Mouse (Mus musculus): ENCODE measurements around the gene Pxdc1. TPM values are rescaled to one million over a fixed set of nuclear protein-coding genes. Genes with fewer than 3 reads are reported as not detected.

Gene Pxdc1
- polyA plus RNA-seq, 1 experiment from 2014 or later: 9.2 TPM

DNA sequence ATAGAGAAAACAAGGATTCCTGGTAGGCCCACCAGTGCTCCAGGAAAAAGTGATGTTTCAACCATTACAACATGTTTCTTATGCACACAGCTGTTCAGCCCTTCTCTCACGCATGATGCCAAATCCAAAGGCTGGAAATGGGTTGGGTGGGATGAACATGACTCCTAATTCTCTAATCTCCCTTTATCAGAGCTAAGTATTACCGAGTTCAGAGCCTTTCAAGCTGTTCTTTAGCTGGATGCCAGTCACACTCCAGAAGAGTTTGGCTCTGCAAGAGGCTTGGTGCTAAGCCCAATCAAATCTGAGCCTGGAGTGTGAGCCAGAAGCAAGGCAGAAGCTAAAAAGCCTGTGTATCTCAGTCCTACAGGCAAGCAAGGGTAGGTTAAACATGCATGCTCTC, 40.9 kb downstream of the Pxdc1 start:
- Histone ChIP-seq H3K4me2 (ENCODE audit: low read length) (no peak overlapping the region), H3K4me1 (ENCODE audit: control insufficient read depth, insufficient read depth, low read length) (0 out of 2 replicates have a peak, but pooled peaks cover under 1% of the 10 kb centered on the region), H3K27ac (ENCODE audit: low read length) (no peak overlapping the region), H3K36me3 (ENCODE audit: control insufficient read depth, insufficient read depth, low read length) (no peaks in the 10 kb centered on the region), H3K27me3 (ENCODE audit: control insufficient read depth, insufficient read depth, low read depth, low read length) (no peaks in the 10 kb centered on the region), H3K4me3 (ENCODE audit: low read depth, low read length) (no peak overlapping the region), H3K9me3 (replicated peaks; ENCODE audit: control insufficient read depth, low read length, poor library complexity, severe bottlenecking) (no peaks in the 10 kb centered on the region), H3K9ac (ENCODE audit: low read depth, low read length) (no peak overlapping the region)
- WGBS: 64% methylated on average over 2 of the region's 2 CpGs
- ATAC-seq: no peak

DNA sequence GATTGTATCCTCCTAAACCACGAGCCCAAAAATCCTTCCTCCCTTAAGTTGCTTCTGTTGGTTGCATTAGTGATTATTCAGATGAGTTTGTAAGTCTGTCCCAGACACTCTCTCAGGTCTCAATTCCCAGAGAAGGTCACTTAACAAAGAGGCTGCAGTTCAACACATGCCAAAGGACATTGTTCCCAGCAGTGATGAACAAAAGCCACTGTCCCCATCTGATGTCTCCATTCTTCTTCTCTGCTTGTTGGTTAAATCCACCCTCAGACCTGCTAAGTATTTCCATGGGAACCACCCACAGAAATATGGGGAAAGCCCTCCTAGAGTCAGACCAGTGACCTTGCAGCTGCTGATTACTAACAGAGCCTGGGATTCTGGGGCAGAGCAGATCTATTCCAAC, 43.6 kb downstream of the Pxdc1 start:
- Histone ChIP-seq H3K4me2 (ENCODE audit: low read length) (no peak overlapping the region), H3K9me3 (replicated peaks; ENCODE audit: control insufficient read depth, low read length, poor library complexity, severe bottlenecking) (no peaks in the 10 kb centered on the region), H3K27ac (ENCODE audit: low read length) (no peak overlapping the region), H3K4me3 (ENCODE audit: low read depth, low read length) (no peak overlapping the region), H3K9ac (ENCODE audit: low read depth, low read length) (no peak overlapping the region), H3K4me1 (ENCODE audit: control insufficient read depth, insufficient read depth, low read length) (peaks cover 7% of the 10 kb centered on the region), H3K36me3 (ENCODE audit: control insufficient read depth, insufficient read depth, low read length) (no peaks in the 10 kb centered on the region), H3K27me3 (ENCODE audit: control insufficient read depth, insufficient read depth, low read depth, low read length) (no peaks in the 10 kb centered on the region)
- WGBS: 10% methylated on average over 1 of the region's 1 CpGs
- ATAC-seq: no peak

GRCm38 (mm10) chr13:34607079-34607478, 46.2 kb downstream of the Pxdc1 start:
- Histone ChIP-seq H3K4me3 (ENCODE audit: low read depth, low read length) (no peak overlapping the region), H3K27ac (ENCODE audit: low read length) (no peak overlapping the region), H3K36me3 (ENCODE audit: control insufficient read depth, insufficient read depth, low read length) (no peaks in the 10 kb centered on the region), H3K9ac (ENCODE audit: low read depth, low read length) (no peak overlapping the region), H3K27me3 (ENCODE audit: control insufficient read depth, insufficient read depth, low read depth, low read length) (no peaks in the 10 kb centered on the region), H3K9me3 (replicated peaks; ENCODE audit: control insufficient read depth, low read length, poor library complexity, severe bottlenecking) (no peaks in the 10 kb centered on the region), H3K4me1 (ENCODE audit: control insufficient read depth, insufficient read depth, low read length) (peaks cover 7% of the 10 kb centered on the region), H3K4me2 (ENCODE audit: low read length) (no peak overlapping the region)
- WGBS: 46% methylated on average over 2 of the region's 2 CpGs
- no peak for ATAC-seq

DNA sequence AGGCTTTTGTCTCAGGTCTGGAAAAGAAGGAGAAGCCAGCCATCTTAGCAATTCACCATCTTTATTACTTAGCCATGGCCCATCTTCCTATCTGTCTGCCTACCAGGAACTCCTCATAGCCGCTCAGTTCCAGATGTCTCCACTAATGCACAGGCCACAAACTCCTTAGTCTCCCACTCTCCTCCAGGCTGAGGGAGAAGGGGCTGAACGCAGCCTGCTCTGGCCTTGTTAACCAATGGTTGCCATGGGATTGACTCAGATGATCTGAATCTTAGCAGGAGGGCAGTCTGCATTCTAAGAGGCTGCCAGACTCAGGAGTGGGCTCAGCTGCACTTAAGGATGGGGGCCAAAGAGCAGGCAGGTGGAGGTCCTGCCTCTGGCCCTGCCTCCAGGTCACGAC, 47.4 kb downstream of the Pxdc1 start:
- Histone ChIP-seq H3K27me3 (ENCODE audit: control insufficient read depth, insufficient read depth, low read depth, low read length) (no peaks in the 10 kb centered on the region), H3K4me2 (ENCODE audit: low read length) (no peak overlapping the region), H3K27ac (ENCODE audit: low read length) (no peak overlapping the region), H3K9me3 (replicated peaks; ENCODE audit: control insufficient read depth, low read length, poor library complexity, severe bottlenecking) (no peaks in the 10 kb centered on the region), H3K4me1 (ENCODE audit: control insufficient read depth, insufficient read depth, low read length) (peaks cover 7% of the 10 kb centered on the region), H3K4me3 (ENCODE audit: low read depth, low read length) (no peak overlapping the region), H3K36me3 (ENCODE audit: control insufficient read depth, insufficient read depth, low read length) (no peaks in the 10 kb centered on the region), H3K9ac (ENCODE audit: low read depth, low read length) (peak overlapping the region; percentile 6; the same call in 1 of the 2 replicates)
- peak; percentile 66; the same call in 1 of the 2 replicates for ATAC-seq
- 57% methylated on average over 3 of the region's 3 CpGs for WGBS

DNA sequence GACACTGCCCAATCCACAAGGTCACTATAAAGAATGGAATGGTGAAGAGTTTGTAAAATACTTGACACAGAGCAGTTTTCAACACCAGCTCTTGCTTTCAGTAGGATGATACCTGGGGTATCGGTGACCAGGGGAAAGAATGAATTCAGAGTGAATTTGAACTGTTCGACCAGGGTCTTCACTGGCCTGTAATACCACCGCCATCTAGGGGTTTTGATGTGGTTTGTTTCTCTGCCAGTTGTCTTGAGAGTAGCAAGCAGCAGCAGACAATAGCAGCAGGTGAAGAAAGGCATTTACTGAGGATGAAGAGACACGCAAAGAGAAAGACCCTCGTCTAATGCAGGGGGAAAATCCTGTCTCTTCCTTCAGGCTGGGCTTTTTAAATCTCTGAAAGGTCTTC, 48.1 kb downstream of the Pxdc1 start:
- WGBS: 45% methylated on average over 5 of the region's 5 CpGs
- Histone ChIP-seq H3K9me3 (replicated peaks; ENCODE audit: control insufficient read depth, low read length, poor library complexity, severe bottlenecking) (no peaks in the 10 kb centered on the region), H3K4me1 (ENCODE audit: control insufficient read depth, insufficient read depth, low read length) (peaks cover 7% of the 10 kb centered on the region), H3K4me3 (ENCODE audit: low read depth, low read length) (no peak overlapping the region), H3K36me3 (ENCODE audit: control insufficient read depth, insufficient read depth, low read length) (no peaks in the 10 kb centered on the region), H3K4me2 (ENCODE audit: low read length) (no peak overlapping the region), H3K27ac (ENCODE audit: low read length) (no peak overlapping the region), H3K9ac (ENCODE audit: low read depth, low read length) (no peak overlapping the region), H3K27me3 (ENCODE audit: control insufficient read depth, insufficient read depth, low read depth, low read length) (no peaks in the 10 kb centered on the region)
- no peak; the same call in 1 of the 2 replicates for ATAC-seq

- Histone ChIP-seq H3K4me2 (ENCODE audit: low read length) (no peak overlapping the region), H3K27ac (ENCODE audit: low read length) (no peak overlapping the region), H3K27me3 (ENCODE audit: control insufficient read depth, insufficient read depth, low read depth, low read length) (no peaks in the 10 kb centered on the region), H3K4me1 (ENCODE audit: control insufficient read depth, insufficient read depth, low read length) (peaks cover 7% of the 10 kb centered on the region), H3K36me3 (ENCODE audit: control insufficient read depth, insufficient read depth, low read length) (no peaks in the 10 kb centered on the region), H3K9ac (ENCODE audit: low read depth, low read length) (no peak overlapping the region), H3K9me3 (replicated peaks; ENCODE audit: control insufficient read depth, low read length, poor library complexity, severe bottlenecking) (no peaks in the 10 kb centered on the region), H3K4me3 (ENCODE audit: low read depth, low read length) (no peak overlapping the region)
- 91% methylated on average over 1 of the region's 1 CpGs for WGBS
- ATAC-seq: no peak
Observed at GRCm38 (mm10) chr13:34604406-34604805, 48.9 kb downstream of the Pxdc1 start.

DNA sequence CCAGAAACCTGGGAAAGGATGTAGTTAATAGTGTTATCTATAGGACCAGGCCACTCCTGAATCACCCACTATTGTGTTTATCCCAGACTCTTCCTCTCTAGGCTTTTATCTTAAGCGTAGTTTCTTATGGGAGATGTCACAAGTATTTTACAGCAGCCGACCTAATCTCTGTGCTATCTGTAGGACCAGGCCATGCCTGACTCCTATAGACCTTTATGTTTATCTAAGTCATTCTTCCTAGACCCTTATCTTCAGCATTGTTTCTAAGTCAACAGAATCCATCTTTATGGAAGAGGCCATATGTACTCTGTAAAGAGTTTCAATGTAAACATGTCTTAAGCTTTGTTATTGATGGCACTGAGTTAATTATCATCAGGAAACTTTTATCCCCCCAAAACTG, 50.5 kb downstream of the Pxdc1 start:
- Histone ChIP-seq H3K4me3 (ENCODE audit: low read depth, low read length) (no peak overlapping the region), H3K27me3 (ENCODE audit: control insufficient read depth, insufficient read depth, low read depth, low read length) (no peaks in the 10 kb centered on the region), H3K9me3 (replicated peaks; ENCODE audit: control insufficient read depth, low read length, poor library complexity, severe bottlenecking) (no peaks in the 10 kb centered on the region), H3K27ac (ENCODE audit: low read length) (no peak overlapping the region), H3K4me2 (ENCODE audit: low read length) (no peak overlapping the region), H3K4me1 (ENCODE audit: control insufficient read depth, insufficient read depth, low read length) (peaks cover 7% of the 10 kb centered on the region), H3K36me3 (ENCODE audit: control insufficient read depth, insufficient read depth, low read length) (no peaks in the 10 kb centered on the region), H3K9ac (ENCODE audit: low read depth, low read length) (no peak overlapping the region)
- ATAC-seq: no peak
- WGBS: 78% methylated on average over 2 of the region's 2 CpGs

DNA sequence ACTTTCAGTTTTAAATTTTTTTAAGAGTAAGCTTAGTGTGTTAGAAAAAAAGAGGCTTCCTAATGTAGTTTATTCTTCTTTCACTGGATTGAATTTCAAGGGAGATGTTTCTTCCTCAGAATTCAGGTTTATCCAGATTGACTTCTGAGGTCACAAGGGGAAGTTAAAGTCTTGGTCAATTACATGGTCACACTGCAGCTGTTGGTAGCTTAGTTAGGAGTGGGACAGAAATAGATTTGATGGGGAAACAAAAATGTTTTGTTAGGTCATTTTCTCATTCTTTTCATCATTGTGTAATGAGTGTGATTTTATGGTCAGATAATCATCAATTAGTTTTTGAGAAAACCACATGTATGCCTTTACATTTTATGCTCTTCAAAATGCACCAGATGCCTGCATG, 56.5 kb downstream of the Pxdc1 start:
- Histone ChIP-seq H3K9ac (ENCODE audit: low read depth, low read length) (no peak overlapping the region), H3K36me3 (ENCODE audit: control insufficient read depth, insufficient read depth, low read length) (no peaks in the 10 kb centered on the region), H3K4me1 (ENCODE audit: control insufficient read depth, insufficient read depth, low read length) (no peaks in the 10 kb centered on the region), H3K4me3 (ENCODE audit: low read depth, low read length) (no peak overlapping the region), H3K4me2 (ENCODE audit: low read length) (no peak overlapping the region), H3K27me3 (ENCODE audit: control insufficient read depth, insufficient read depth, low read depth, low read length) (no peaks in the 10 kb centered on the region), H3K27ac (ENCODE audit: low read length) (no peak overlapping the region), H3K9me3 (replicated peaks; ENCODE audit: control insufficient read depth, low read length, poor library complexity, severe bottlenecking) (no peaks in the 10 kb centered on the region)
- no peak for ATAC-seq

Data from midbrain, embryonic 16.5 days (tissue).